Comparison of ENCODE assay signal across 9 mouse cellular contexts in genomic region chr4:54948616-54949560, GRCm38 (mm10). TPM values are rescaled to one million over a fixed set of nuclear protein-coding genes. Genes with fewer than 3 reads are reported as not detected.
DNase-seq lines count a peak whose midpoint lies in the region; ATAC-seq and TF ChIP-seq lines count a peak whose summit lies in the region.
"Had no signal": no experiment of that assay in that cellular context is flagged by ENCODE, and none has a peak within 500 bp of the region (broad histone marks: within the 10 kb centered on the region; RNA-seq: fewer than 3 reads in every experiment).

No protein-coding gene starts in this region.

- H3K27me3 ChIP-seq in heart, adult 2 months (ENCODE audit: control insufficient read depth, insufficient read depth, low read length): no peaks in the 10 kb centered on the region
- H3K27me3 ChIP-seq in embryonic facial prominence, embryonic 13.5 days: no peaks in the 10 kb centered on the region
- no peaks in the 10 kb centered on the region for H3K27me3 ChIP-seq in midbrain, embryonic 16.5 days (ENCODE audit: control insufficient read depth, insufficient read depth, low read depth, low read length)

- H3K4me2 ChIP-seq in embryonic facial prominence, embryonic 13.5 days: peak overlapping the region; percentile 82
- H3K4me2 ChIP-seq in midbrain, embryonic 16.5 days (ENCODE audit: low read length): peak overlapping the region; percentile 80

- TF ChIP-seq POLR2A in heart, adult 2 months (IDR thresholded peaks at IDR 0.05; ENCODE audit: insufficient read depth, low read depth, low read length): no peak

- peaks cover 6% of the 10 kb centered on the region for H3K4me1 ChIP-seq in heart, adult 2 months (ENCODE audit: control insufficient read depth, insufficient read depth, low read length)
- peaks cover 31% of the 10 kb centered on the region for H3K4me1 ChIP-seq in embryonic facial prominence, embryonic 13.5 days
- peaks cover 30% of the 10 kb centered on the region for H3K4me1 ChIP-seq in midbrain, embryonic 16.5 days (ENCODE audit: control insufficient read depth, insufficient read depth, low read length)

- ATAC-seq in embryonic facial prominence, embryonic 13.5 days (ENCODE audit: insufficient number of reproducible peaks, insufficient read depth, low FRiP score, low TSS enrichment, low read depth): no peak; the same call in 1 of the 2 replicates
- ATAC-seq in midbrain, embryonic 16.5 days: peak; percentile 46
- ATAC-seq in erythroid progenitor cell, adult 5-6 weeks (replicated peaks; ENCODE audit: low FRiP score, poor library complexity, severe bottlenecking): no peak

- peak overlapping the region; percentile 70 for H3K4me3 ChIP-seq in heart, adult 2 months
- H3K4me3 ChIP-seq in embryonic facial prominence, embryonic 13.5 days: peak overlapping the region; percentile 80
- peak overlapping the region; percentile 86 for H3K4me3 ChIP-seq in midbrain, embryonic 16.5 days (ENCODE audit: low read depth, low read length)

- no peak for TF ChIP-seq EP300 in heart, adult 2 months (IDR thresholded peaks at IDR 0.05; ENCODE audit: insufficient read depth, low read depth, low read length)

- WGBS in heart, adult 2 months: 2% methylated on average over 29 of the region's 32 CpGs
- WGBS in embryonic facial prominence, embryonic 13.5 days: under 1% methylated on average over 32 of the region's 32 CpGs
- under 1% methylated on average over 18 of the region's 32 CpGs for WGBS in midbrain, embryonic 16.5 days

- no peak for TF ChIP-seq CTCF in heart, adult 2 months (IDR thresholded peaks at IDR 0.05)

- intact Hi-C loops in heart, adult 2 months (cut with DNase I): loop anchor here (2.0 to 10.0 kb wide), 4 partner anchors 33 to 276 kb away; no protein-coding TSS in a partner anchor
- intact Hi-C loops in left cerebral cortex, postnatal 10 days (cut with DNase I): loop anchor here (5.0 to 10.0 kb wide), 8 partner anchors 58 to 1067 kb away; no protein-coding TSS in a partner anchor

- peaks cover 2% of the 10 kb centered on the region; the same call in 1 of the 2 replicates for H3K36me3 ChIP-seq in heart, adult 2 months (ENCODE audit: control insufficient read depth, insufficient read depth, low read length)
- no peaks in the 10 kb centered on the region for H3K36me3 ChIP-seq in embryonic facial prominence, embryonic 13.5 days
- H3K36me3 ChIP-seq in midbrain, embryonic 16.5 days (ENCODE audit: control insufficient read depth, insufficient read depth, low read length): no peaks in the 10 kb centered on the region

- peak overlapping the region; percentile 73 for H3K27ac ChIP-seq in heart, adult 2 months
- peak overlapping the region; percentile 98 for H3K27ac ChIP-seq in embryonic facial prominence, embryonic 13.5 days
- peak overlapping the region; percentile 99 for H3K27ac ChIP-seq in midbrain, embryonic 16.5 days (ENCODE audit: low read length)

- H3K9me3 ChIP-seq in embryonic facial prominence, embryonic 13.5 days: no peaks in the 10 kb centered on the region
- H3K9me3 ChIP-seq in midbrain, embryonic 16.5 days (replicated peaks; ENCODE audit: control insufficient read depth, low read length, poor library complexity, severe bottlenecking): no peaks in the 10 kb centered on the region

- DNase-seq in heart, adult 2 months: peak; percentile 51 to 69
- DNase-seq in heart, adult 8-10 months (ENCODE audit: low spot score): no peak
- DNase-seq in adrenal gland, adult 2 months: peak; percentile 78
- peak; percentile 60 for DNase-seq in heart, postnatal 4 days
- peak; percentile 26 to 76 for DNase-seq in left cerebral cortex, postnatal 10 days (ENCODE audit: extremely low spot score in 1 of 2, low spot score in 2 of 2)

- H3K9ac ChIP-seq in heart, adult 2 months (ENCODE audit: low read depth, low read length): peak overlapping the region; percentile 66
- peak overlapping the region; percentile 92 for H3K9ac ChIP-seq in embryonic facial prominence, embryonic 13.5 days
- H3K9ac ChIP-seq in midbrain, embryonic 16.5 days (ENCODE audit: low read depth, low read length): peak overlapping the region; percentile 96

- no peaks in the 10 kb centered on the region for H3K79me2 ChIP-seq in heart, adult 2 months (replicated peaks; ENCODE audit: control insufficient read depth, insufficient read depth, low read length)

RNA-seq across cellular contexts. Expression of gene Zfp462, which starts 4.0 kb away (rescaled TPM):
- total RNA-seq in heart, adult 2 months (2021): 1 to 10 TPM; 7.5 to 7.6 TPM
- polyA plus RNA-seq in heart, adult 2 months (2012; rRNA removed): 5.0 and 5.4 TPM in 2 replicates
- 1 to 10 TPM; 4.4 to 7.8 (median 6.4) TPM for total RNA-seq in heart, adult 8-10 months (2022)
- 10 to 100 TPM; 36.5 to 41.1 TPM for total RNA-seq in adrenal gland, adult 2 months (2021)
- 11.5 and 13.7 TPM in 2 replicates for polyA plus RNA-seq in adrenal gland, adult 2 months (2012; rRNA removed)
- 7.7 and 9.0 TPM in 2 replicates for polyA plus RNA-seq in embryonic facial prominence, embryonic 13.5 days (2015; fragmentation: Nextera tagmentation; extraction: Ambion mirVana)
- total RNA-seq in heart, postnatal 4 days (2021): 10 to 100 TPM; 21.0 to 25.6 TPM
- total RNA-seq in left cerebral cortex, postnatal 10 days (2021): 10 to 100 TPM; 66.6 to 72.6 TPM
- 9.9 and 15.5 TPM in 2 replicates for polyA plus RNA-seq in midbrain, embryonic 16.5 days (2015; fragmentation: Nextera tagmentation; extraction: Ambion mirVana)
- not detected in 2 replicates for total RNA-seq in erythroid progenitor cell, adult 5-6 weeks (2015; ENCODE audit: low replicate concordance)
- not detected in 2 replicates for total RNA-seq in erythroid progenitor cell, adult 5-6 weeks (2017; ENCODE audit: low replicate concordance)
- total RNA-seq: MEL had no signal

Comparison
In these comparisons a context has a peak if more than half of its experiments do, and no peak if none do; other contexts are left out.
1. RNA of gene Zfp462, which starts 4.0 kb away (total RNA-seq): 66.6 to 72.6 TPM in left cerebral cortex, postnatal 10 days, 36.5 to 41.1 TPM in adrenal gland, adult 2 months, 21.0 to 25.6 TPM in heart, postnatal 4 days, 7.5 to 7.6 TPM in heart, adult 2 months and 4.4 to 7.8 TPM in heart, adult 8-10 months; not detected in erythroid progenitor cell, adult 5-6 weeks; every median in the first group is over 4 times any median in the second.
2. Peak in every context shown above with its lines, with median percentiles within 50 percentile points of each other: H3K27ac ChIP-seq, H3K4me3 ChIP-seq and H3K9ac ChIP-seq.